Mouse (Mus musculus) WW6 (cell line): Measurements from ENCODE around the gene Cbfa2t3.

Source experiments
- DNase-seq: peaks from one replicate; pipeline ENCODE4 v3.0.0-alpha.2; 2013; ENCODE audit warnings: low read depth, low spot score

Gene Cbfa2t3

DNA sequence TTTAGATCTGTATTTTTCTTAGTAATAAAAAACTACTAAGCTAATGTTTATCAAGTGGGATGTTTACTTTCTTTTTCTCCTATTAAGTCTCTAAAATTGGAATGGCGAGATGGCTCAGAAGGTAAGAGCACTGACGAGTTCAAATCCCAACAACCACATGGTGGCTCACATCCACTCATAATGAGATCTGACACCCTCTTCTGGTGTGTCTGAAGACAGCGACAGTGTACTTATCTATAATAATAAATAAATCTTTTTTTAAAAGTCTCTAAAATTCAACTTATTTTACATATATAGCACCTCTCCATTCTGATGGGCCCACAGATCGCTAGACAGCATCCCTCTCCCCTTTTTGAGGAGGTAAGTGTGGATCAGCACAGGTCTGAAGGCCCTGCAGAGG is 88.7 kb downstream of the Cbfa2t3 start:
- no peak for DNase-seq

DNA sequence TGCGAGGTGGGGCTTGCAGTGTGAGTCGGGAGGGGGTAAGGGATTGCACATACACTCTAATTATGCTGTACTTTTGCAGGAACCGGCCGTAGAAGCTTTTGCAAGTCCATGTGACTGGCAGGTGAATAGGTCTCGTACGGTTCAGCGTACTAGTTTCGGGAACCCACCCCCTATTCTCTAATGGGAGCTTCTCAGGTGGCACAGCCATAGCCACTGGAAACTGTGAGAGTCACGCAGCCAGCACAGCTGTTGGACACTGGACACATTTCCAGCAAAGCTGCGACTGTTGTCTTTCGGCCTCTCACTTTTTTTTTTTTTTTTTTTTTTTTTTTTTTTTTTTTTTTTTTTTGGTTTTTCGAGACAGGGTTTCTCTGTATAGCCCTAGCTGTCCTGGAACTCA is 92.1 kb downstream of the Cbfa2t3 start:
- DNase-seq: no peak

DNA sequence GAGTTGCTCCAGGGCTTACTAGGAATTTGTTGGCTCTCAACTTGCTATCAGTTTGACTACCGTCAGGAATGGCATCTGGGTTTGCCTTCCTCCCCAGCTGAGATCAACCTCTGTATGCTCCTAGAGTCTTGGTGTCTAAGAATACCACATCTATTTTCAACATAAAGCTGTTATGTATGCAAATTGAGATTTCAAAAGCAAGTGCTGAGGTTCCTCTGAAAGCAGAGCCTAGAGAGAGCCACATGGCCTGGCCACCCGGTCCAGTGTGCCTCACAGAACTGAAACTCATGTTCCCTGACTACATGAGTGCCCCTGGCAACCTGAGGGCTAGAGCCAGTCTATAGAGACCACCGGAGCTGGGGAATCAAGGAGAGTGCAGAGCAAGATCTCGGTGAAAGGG is 93.5 kb downstream of the Cbfa2t3 start:
- no peak for DNase-seq

DNA sequence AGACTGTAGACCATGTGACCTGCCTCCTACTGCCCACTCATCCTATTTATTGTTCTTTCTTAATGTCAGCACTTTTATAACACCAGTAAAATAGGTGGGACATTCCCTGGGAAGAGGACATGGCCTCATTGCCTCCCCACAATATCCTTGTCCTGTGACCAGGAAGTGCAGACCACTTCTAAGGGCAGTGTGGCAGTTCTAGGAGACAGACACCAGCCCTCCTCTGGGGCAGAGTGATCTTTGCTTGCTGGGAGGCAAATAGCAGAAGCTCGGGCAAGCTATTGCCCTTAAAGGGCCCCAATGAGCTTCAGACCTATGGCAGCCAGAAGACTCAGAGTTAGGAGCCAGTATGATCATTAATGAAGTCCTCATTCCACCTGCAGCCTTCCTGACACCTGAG is 94.3 kb downstream of the Cbfa2t3 start:
- DNase-seq: no peak

DNA sequence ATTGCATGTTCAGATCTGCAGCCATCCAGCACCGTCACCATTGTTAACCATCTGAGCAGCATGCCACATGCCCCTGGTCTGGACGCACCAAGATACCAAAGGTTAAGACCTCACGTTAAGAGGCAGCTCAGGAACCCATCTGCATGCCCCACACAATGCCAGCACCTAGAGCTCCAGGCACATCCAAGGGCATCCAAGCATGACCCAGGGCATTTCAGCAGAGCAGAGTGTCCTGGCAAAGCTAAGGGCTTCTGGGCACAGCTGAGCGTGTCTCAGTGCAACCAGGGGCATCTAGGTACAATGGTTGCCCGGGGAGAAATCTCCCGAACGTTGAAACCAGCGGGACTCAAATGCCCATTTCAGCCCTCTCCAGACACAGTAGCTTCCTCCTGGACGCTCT is 98.2 kb downstream of the Cbfa2t3 start:
- no peak for DNase-seq

DNA sequence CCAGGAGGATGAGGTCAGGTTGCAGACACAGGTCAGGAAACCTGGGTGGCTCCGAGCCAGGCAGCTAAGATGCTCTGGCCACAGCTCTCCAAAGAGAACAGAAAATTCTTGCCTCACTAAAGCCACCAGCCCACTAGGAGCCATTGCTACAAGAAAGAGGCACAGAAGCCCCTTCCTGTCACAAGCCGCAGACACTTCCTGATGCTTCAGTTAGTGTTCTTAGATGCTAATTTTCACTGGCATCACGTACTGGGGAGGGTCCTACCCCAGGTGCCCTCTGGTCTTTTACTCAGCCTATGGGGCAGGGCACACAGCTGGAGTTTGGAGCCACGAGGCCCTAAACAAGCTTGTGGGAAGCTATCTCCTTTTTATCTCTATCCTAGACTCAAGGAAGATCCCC is 102.9 kb downstream of the Cbfa2t3 start:
- DNase-seq: no peak

DNA sequence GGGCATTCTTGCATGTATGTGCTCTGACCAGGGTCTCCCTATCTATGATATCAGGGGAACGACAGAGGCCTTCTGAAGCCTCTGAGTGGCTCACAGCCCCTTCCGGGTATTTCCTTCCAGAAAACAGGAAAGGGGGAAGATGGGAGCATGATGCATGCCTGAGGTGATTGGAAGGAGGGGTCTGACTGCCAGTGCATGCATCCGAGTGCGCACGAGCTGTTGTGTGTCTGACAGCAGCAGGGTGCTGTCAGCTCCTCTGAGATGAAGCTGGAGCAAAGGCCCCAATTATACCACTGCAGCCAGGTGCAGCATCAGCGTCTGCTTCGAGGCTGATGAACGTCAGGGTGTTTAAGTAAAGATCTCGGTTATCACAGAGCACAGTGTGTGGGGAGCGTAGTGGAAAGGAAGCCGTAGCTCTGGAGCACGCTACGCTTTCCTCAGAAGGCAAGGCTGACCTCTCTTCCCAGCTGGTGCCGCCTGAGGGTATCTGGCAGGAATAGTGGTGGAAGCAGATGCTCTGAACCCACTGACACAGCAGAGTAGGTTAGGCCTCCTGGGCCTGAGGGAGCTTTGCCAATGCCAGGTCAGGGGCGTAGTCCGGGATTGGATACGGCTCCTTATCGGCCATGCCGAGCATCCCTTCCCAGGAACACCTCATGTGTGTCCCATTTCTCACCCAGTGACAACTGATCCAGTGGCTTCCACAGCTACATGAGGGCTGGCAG is 105.0 kb downstream of the Cbfa2t3 start:
- no peak for DNase-seq

DNA sequence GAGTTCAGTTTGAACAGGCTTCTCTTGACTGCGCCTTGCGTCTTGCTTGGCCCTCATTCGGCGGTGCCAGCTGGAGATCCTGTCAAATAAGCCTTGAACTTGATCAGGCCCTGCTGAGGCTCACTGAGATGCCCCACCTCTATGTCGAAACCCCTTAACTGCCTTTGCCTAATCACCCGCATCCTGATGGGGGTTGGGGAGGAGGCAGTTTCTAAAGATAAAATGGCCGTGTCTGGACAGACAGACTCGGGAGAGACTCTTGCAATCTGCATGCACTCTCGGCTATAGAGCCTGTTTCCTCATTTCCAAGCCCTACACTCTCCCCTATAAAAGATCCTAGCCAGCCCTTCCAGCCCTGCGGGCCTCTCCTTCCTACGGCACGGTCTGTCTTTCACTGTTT is 105.7 kb downstream of the Cbfa2t3 start:
- no peak for DNase-seq

DNA sequence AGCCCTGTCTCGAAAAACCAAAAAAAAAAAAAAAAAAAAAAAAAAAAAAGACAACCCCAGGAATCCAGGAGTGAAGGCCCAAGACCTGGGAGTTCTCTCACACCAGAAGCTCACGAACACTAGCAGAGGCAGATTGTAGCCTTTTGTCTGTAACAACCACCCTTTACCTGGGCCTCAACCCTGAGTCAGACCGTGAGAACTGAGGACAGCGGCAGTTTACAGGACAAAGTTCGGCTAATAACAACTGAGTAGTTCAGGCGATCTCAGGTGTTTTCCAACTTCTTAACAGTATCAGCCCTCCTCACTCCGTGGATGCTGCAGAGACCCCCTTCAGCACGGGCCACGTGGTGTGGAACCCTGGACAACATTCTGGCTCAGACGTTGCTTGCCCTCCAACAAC is 112.2 kb downstream of the Cbfa2t3 start:
- DNase-seq: no peak

DNA sequence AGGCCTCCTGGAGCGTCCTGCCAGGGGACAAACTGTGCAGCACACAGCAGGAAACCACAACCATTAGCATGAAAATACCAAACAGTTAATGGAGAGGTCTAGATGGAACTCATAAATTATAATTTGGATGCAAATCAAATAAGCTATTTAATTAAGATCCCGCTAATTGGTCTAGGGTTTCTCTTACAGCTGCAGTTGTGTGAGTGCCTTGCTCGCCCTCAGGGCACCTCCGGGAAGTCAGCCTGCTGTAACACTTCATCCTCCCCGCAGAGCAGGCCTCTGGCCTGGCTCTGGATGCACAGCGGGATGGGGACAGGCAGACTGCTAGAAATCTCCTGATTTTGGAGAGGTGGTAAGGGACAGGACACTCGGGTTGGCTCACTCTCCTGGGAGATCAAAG is 112.7 kb downstream of the Cbfa2t3 start:
- DNase-seq: no peak

DNA sequence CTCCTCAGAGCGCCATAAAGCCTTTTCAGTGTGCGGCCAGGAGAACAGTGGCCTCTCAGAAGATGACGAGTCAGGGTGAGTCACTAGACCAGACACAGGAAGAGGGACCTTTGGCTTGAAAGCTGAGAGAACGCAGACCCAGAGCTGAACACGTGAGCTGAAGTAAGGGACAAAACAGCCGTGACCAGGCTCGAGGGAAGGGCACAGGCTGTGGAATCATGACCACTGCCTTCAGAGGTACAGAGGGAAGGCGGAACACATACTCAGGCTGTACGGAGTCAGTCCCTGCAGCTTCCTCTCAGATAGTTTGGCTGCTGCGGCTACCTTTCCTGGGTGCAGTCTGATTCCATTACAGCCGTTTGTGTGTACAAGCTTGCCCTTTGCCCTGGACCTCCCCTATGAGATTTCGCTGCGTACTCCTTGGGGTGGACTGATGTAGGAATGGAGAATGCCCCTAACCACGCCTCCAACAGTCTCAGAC is 113.5 kb downstream of the Cbfa2t3 start:
- no peak for DNase-seq

DNA sequence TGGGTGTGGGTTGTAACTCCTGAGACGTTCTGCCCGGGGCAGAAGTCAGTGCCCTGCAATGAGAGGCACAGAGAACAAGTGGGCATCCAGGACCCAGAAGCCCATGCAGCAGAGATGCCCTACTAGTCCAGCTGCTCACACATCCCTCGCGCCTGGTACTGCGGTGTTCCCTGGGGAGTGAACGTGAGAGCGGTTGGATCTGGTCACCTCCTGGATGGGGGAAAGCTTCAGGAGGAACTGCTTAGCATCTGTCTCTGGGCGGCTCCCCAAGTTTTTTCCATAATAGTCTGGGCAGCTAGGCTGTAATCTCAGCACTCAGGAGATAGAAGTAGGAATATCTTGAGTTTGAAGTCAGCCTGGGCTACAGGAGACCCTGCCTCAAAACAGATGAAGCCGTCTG is 113.9 kb downstream of the Cbfa2t3 start:
- DNase-seq: no peak

DNA sequence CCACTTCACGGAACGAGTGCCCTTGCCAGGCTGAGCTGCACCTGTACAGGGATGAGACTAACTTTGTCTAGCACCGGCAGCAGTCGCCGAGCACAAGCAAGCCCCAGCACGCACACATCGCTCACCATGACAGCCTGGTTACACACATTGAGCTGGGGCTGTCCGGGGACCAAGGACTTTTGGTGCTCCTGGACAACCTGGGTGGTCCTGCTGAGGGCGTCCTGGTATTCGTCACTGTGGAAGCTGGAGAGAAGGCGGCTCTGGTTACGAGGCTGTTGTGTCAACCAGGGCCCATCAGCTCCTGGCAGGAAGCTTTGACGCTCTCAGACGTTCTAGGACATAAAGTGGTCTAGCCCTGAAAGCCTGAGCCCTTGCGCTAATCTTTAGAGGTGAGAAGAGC is 118.0 kb downstream of the Cbfa2t3 start:
- no peak for DNase-seq

DNA sequence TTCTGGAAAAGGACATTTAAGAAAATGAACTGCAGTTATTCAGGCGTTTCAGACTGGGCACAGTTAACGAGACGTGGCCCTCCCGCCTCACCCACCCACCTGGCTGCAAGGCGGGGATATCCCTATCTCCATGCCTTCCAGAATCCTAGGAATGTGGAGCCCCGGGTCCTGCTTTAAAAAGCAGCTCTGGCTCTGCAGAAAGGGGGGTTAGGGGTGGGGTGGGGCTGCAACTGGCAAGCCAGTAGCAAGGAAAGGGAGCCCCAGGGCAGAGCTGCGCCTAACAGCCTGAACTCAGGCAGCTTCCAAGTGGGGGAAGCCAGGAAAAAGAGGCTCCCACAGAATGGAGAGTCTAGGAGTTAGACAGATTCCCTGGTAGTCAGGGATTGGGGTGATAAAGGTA is 119.7 kb downstream of the Cbfa2t3 start:
- no peak for DNase-seq

DNA sequence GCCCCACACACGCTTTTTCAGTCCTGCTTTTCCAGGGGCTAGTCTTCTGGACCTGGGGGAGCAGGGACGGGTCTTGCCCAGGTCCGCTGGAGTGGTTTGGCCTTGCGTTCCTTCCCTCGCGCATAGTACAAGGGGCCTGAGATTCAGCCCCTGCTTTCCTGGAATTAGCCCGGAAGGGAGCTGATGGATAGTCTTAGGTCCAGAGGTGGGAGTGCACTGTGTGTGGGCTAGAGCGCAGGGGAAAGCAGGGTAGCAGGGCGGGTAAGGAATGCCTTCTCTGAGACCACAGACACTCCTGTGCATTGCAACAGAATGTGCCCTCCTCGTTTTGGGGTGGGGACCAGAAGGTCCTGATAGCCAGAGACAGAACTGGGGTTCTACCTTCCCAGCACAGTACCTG is 121.8 kb downstream of the Cbfa2t3 start:
- no peak for DNase-seq

DNA sequence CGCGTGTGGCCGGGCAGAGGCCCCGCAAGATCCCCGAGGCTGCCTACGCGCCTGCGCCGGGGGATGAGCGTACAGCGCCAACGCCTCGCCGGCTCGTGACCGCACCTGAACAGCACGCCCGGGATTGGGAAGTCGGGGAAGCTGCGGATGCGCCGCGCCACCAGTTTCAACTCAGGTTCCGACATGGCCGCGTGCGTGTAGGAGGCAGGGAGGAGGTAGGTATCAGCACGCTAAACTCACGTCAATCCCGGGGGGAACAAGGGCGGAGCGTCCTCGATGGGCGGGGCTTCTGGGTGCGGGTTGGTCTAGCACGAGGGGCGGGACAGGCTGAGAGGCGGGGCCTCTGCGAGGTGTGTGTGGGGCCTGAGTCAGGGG is 122.3 kb downstream of the Cbfa2t3 start, which contains the start of gene Aprt:
TSS of gene Aprt (minus strand) at position 262 of the 375 bp plus-strand sequence.
- DNase-seq: peak; percentile 93

DNA sequence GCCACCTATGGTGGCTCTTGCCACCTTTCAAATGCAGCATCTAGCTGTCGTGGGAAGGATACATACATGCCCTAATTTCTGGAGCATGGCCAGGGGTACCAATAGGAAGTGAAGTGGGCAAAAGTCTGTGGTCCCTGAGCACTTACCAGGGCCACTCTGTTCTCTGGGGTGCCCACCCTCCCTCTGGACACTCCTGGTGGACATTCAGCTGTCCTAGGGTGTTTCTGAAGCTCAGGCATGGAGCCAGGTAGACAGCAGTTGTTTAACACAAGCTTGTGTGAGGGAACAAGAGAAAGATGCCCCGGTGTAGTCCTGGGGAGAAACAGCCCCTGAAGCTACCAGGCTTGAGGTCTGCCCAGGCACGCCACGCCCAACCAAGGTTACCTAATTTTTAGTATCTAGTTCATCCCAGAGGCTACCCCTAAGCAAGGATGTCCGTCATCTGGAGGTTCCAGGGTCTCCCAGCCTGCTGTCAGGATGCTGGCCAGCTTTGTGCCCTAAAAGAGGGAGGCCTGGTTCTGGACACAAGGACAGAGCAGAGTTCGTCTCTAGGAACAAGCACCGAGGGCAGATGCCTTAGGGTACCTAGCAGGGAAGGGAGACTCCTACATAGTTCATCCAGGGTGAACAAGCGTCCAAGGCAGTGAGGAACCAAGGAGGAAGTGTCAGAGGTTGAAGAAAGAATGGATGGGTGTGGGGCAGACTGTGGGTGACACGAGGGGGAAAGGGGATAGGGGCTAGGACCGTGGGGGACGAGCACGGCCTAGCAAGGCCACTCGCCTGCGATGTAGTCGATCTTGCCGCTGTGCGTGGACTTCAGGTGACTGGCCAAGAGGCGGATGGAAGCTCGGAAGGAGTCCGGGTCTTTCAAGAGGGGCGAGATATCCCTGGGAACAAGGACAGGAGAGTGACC is 122.9 kb downstream of the Cbfa2t3 start:
- DNase-seq: no peak

DNA sequence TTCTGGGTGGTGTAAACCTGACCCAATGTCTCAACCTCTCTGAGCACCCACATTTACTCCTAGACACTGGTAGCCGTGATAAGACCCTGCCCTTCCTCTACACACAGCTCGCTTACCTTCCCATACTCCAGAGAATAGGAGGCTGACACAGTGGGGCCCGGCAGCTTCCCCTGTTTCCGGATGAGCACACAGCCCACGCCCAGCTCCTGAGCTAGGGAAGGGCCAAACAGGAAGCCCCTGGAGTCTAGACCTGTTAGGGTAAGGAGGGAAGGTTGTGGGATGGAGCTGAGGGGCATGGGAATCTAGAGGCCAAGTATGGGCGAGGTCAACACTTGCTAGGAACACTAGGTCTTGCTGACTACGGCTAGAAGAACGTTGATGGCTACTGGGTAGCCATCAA is 123.6 kb downstream of the Cbfa2t3 start:
- DNase-seq: no peak
